Mouse (Mus musculus) cerebellum, adult 2 months (tissue): ENCODE results near the gene Amh. TPM values are rescaled to one million over a fixed set of nuclear protein-coding genes. Genes with fewer than 3 reads are reported as not detected.
A peak's percentile ranks its signal among the peaks of the same experiment; 100 is the strongest.

Source experiments
- DNase-seq, 2 experiments: peaks; one replicate each; pipeline ENCODE4 v3.0.0; 2021
- H3K27ac ChIP-seq: fragments of 200-500 bp; 2 replicates; pipeline ENCODE4 v1.5.1; 2012; ENCODE audit warnings: low read length, control low read depth, inconsistent platforms; ENCODE audit not compliant: insufficient read depth
- H3K27me3 ChIP-seq: fragments of 200-500 bp; 2 replicates; pipeline ENCODE4 v1.6.1; 2012; ENCODE audit warnings: inconsistent platforms, mild to moderate bottlenecking, low read length, moderate library complexity; ENCODE audit not compliant: control insufficient read depth, insufficient read depth
- H3K4me1 ChIP-seq: fragments of 200-500 bp; 2 replicates; pipeline ENCODE4 v1.6.1; 2011; ENCODE audit warnings: low read length; ENCODE audit not compliant: control insufficient read depth, insufficient read depth
- H3K4me3 ChIP-seq: fragments of 200-500 bp; replicated peaks from 2 replicates; pipeline ENCODE3; 2011; ENCODE audit warnings: mild to moderate bottlenecking, low read depth, low read length, control low read depth; ENCODE audit not compliant: insufficient read depth
- CTCF ChIP-seq: fragments of 200-500 bp; IDR thresholded peaks from 2 replicates; pipeline ENCODE4 v1.5.1; 2011; ENCODE audit warnings: low read depth, mild to moderate bottlenecking, control low read depth, low read length, moderate library complexity, borderline replicate concordance; ENCODE audit not compliant: insufficient read depth
- POLR2A ChIP-seq: fragments of 200-500 bp; IDR thresholded peaks from 2 replicates; pipeline ENCODE4 v1.6.1; 2011; ENCODE audit warnings: low read length, control low read depth, borderline replicate concordance; ENCODE audit not compliant: insufficient read depth
- WGBS: fragments of 180-500 bp; shearing (Covaris S2); methylation state at CpG from one replicate; pipeline ENCODE4 v1.1.7; 2018; 5-methylcytosine and 5-hydroxymethylcytosine counted together
- polyA plus RNA-seq: library from polyadenylated mRNA; depleted of rRNA; stranded (reverse); fragments of >200 nt; gene quantifications from 2 replicates; pipeline ENCODE4 v1.2.3, GENCODE M21; 2012

Gene Amh
- polyA plus RNA-seq, 1 experiment, result 3.0 TPM

- 89% methylated on average over 2 of the region's 2 CpGs for WGBS
- H3K4me3 ChIP-seq, result no peak overlapping the region
- H3K27me3 ChIP-seq, result no peaks in the 10 kb centered on the region
- TF ChIP-seq POLR2A (no peak), CTCF (no peak)
- peak in 1 of 2 experiments; percentile 7 for DNase-seq
- no peak overlapping the region for H3K27ac ChIP-seq
- H3K4me1 ChIP-seq, result peaks cover 20% of the 10 kb centered on the region
Observed at GRCm38 (mm10) chr10:80804340-80804739, 703 bp upstream of the Amh start.

- no peak overlapping the region for H3K27ac ChIP-seq
- no peak for DNase-seq
- no peaks in the 10 kb centered on the region for H3K27me3 ChIP-seq
- TF ChIP-seq POLR2A (no peak), CTCF (no peak)
- 72% methylated on average over 5 of the region's 5 CpGs for WGBS
- H3K4me1 ChIP-seq, result peaks cover 20% of the 10 kb centered on the region
- H3K4me3 ChIP-seq, result no peak overlapping the region
Observed at GRCm38 (mm10) chr10:80805322-80805721, 279 bp downstream of the Amh start.

DNA sequence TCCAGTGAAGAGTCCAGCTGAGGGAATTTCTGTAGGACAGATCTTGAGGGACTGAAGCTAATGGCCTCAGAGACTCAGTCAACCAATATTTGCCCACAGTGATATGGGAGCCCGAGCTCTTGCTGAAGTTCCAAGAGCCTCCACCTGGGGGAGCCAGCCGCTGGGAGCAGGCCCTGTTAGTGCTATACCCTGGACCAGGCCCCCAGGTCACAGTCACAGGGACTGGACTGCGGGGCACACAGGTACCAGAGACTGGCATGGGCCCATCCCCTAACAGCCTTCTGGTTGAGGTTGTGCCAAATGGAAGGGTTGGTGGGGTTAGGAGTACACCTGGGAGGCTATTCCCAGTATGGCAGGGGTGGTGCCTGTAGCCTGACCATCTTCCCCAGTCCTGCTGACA lies 882 bp downstream of the Amh start:
- Histone ChIP-seq H3K27ac (peak overlapping the region; percentile 76; the same call in 1 of the 2 replicates), H3K4me1 (peaks cover 20% of the 10 kb centered on the region), H3K4me3 (no peak overlapping the region), H3K27me3 (no peaks in the 10 kb centered on the region)
- peak; percentile 79 for TF ChIP-seq CTCF
- no peak for TF ChIP-seq POLR2A
- DNase-seq, result peak; percentile 79 to 89
- 1% methylated on average over 3 of the region's 3 CpGs for WGBS

DNA sequence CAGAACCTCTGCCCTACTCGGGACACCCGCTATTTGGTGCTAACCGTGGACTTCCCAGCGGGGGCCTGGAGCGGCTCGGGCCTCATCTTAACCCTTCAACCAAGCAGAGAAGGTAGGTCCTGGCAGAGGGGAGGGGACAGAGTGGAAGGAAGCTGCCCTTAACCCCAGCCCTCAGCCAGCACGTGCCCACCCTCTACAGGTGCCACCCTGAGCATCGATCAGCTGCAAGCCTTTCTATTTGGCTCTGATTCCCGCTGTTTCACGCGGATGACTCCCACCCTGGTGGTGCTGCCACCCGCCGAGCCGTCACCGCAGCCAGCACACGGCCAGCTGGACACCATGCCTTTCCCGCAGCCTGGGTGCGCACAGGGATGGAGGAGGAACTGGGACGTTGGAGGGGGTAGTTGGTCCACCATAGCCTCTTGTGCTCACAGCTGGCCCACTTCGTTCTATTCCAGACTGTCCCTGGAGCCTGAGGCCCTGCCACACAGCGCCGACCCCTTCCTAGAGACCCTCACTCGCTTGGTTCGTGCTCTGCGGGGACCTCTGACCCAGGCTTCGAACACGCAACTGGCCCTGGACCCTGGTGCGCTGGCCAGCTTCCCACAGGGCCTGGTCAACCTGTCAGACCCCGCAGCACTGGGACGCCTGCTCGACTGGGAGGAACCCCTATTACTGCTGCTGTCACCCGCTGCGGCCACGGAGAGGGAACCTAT lies 1.5 kb downstream of the Amh start:
- H3K27me3 ChIP-seq, result no peaks in the 10 kb centered on the region

DNA sequence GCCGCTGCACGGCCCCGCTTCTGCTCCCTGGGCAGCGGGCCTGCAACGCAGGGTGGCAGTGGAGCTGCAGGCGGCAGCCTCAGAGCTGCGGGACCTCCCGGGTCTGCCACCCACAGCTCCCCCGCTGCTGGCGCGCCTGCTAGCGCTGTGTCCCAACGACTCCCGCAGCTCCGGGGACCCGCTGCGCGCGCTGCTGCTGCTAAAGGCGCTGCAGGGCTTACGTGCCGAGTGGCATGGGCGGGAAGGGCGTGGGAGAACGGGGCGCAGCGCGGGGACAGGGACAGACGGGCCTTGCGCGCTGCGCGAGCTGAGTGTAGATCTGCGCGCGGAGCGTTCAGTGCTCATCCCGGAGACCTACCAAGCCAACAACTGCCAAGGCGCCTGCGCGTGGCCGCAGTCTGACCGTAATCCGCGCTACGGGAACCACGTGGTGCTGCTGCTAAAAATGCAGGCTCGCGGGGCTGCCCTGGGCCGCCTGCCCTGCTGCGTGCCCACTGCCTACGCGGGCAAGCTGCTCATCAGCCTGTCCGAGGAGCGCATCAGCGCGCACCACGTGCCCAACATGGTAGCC lies 2.1 kb downstream of the Amh start:
- peaks cover 20% of the 10 kb centered on the region for H3K4me1 ChIP-seq
- DNase-seq, result peak; percentile 90 to 94
- under 1% methylated on average over 58 of the region's 58 CpGs for WGBS
- H3K4me3 ChIP-seq, result peak overlapping the region; percentile 53
- TF ChIP-seq POLR2A (peak; percentile 82), CTCF (no peak)
- peak overlapping the region; percentile 76 for H3K27ac ChIP-seq
- H3K27me3 ChIP-seq, result no peaks in the 10 kb centered on the region

More for the DNA sequence above, 1.5 kb downstream of the Amh start:
- H3K4me3 ChIP-seq, result peak overlapping the region; percentile 53
- peak overlapping the region; percentile 76 for H3K27ac ChIP-seq
- 13% methylated on average over 34 of the region's 34 CpGs for WGBS
- no peak for TF ChIP-seq POLR2A
- TF ChIP-seq CTCF, result no peak
- DNase-seq, result peak in 1 of 2 experiments; percentile 49
- H3K4me1 ChIP-seq, result peaks cover 20% of the 10 kb centered on the region

GRCm38 (mm10) chr10:80808099-80808984 lies 3.3 kb downstream of the Amh start:
- 29% methylated on average over 40 of the region's 40 CpGs for WGBS
- no peak for DNase-seq
- no peak overlapping the region for H3K27ac ChIP-seq
- H3K27me3 ChIP-seq, result no peaks in the 10 kb centered on the region
- no peak for TF ChIP-seq POLR2A
- TF ChIP-seq CTCF, result no peak
- H3K4me3 ChIP-seq, result no peak overlapping the region
- peaks cover 16% of the 10 kb centered on the region for H3K4me1 ChIP-seq

DNA sequence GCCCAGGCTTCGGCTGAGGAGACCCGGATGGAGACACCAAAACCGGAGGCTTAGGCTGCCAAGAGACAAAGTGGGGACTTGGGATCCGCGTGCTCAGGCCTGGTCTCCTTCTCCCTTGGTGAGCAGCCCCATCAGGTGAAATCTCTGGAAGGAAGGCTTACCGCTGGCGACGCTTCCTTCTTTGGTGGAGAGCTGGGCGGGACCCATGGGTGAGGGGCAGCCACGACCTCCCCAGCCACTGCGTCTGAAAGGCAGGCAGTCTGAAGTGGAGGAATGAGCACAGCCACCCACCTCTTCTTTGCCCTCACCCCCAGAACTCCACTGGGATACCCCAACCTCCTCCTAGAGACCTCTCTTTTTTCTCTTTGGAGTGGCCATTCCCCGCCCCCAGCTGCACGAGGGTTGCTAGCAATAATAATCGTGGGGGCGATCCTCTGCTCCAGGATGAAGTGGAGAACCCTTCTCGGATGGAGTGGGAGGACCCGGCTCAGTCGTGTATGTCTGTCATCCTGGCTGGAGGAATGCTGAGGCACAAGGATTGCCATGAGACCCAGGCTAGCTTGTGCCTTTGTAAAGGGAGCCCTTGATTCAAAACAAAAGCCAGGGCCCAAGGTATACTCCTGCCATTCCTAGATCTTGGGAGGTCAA lies 4.1 kb downstream of the Amh start:
- H3K4me3 ChIP-seq, result no peak overlapping the region
- no peak for DNase-seq
- TF ChIP-seq POLR2A (no peak), CTCF (no peak)

More for the DNA sequence above, 4.1 kb downstream of the Amh start:
- WGBS, result 25% methylated on average over 18 of the region's 18 CpGs
- H3K27ac ChIP-seq, result no peak overlapping the region
- H3K27me3 ChIP-seq, result no peaks in the 10 kb centered on the region
- peaks cover 16% of the 10 kb centered on the region for H3K4me1 ChIP-seq
